ENCODE assay signal across 10 mouse cellular contexts in the genomic region with DNA sequence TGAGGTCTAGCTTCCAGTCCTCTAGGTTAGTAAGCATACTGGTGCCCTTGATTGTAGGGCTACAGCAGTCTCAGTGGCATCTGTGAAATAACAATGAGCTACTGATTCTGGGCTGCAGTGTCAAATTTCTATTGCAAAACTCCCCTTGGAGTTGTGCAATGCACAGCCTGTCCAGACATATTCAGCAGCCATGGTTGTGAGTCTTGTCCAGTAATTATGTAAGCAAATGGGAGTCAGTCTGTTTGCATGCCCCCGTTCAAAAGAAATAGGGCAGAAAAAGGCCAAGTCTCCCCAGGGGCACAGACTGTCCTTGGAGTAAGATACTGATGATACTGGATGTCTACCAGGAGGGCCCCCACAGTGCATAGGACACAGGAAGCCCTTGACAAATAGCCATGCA.
DNase-seq lines count a peak whose midpoint lies in the region; ATAC-seq and TF ChIP-seq lines count a peak whose summit lies in the region.
"Had no signal": no experiment of that assay in that cellular context is flagged by ENCODE, and none has a peak within 500 bp of the region (broad histone marks: within the 10 kb centered on the region; RNA-seq: fewer than 3 reads in every experiment).

No protein-coding gene starts in this region.

- no peaks in the 10 kb centered on the region for H3K9me3 ChIP-seq in liver, postnatal 0 days (ENCODE audit: low read length)
- no peaks in the 10 kb centered on the region for H3K9me3 ChIP-seq in kidney, embryonic 16.5 days (ENCODE audit: low read length)

- no peak for TF ChIP-seq CTCF in liver, postnatal 0 days (IDR thresholded peaks at IDR 0.05; ENCODE audit: low read depth)
- TF ChIP-seq CTCF in cerebellum, adult 2 months (IDR thresholded peaks at IDR 0.05; ENCODE audit: borderline replicate concordance, insufficient read depth, low read depth, low read length), result no peak

- TF ChIP-seq POLR2A in cerebellum, adult 2 months (IDR thresholded peaks at IDR 0.05; ENCODE audit: borderline replicate concordance, insufficient read depth, low read length), result no peak

- 48% methylated on average over 1 of the region's 1 CpGs for WGBS in liver, postnatal 0 days (ENCODE audit: insufficient replicate concordance)
- 3% methylated on average over 1 of the region's 1 CpGs for WGBS in cerebellum, adult 2 months
- WGBS in kidney, embryonic 16.5 days, result 49% methylated on average over 1 of the region's 1 CpGs

- peaks cover 4% of the 10 kb centered on the region; the same call in 1 of the 2 replicates for H3K4me1 ChIP-seq in liver, postnatal 0 days (ENCODE audit: insufficient read depth)
- H3K4me1 ChIP-seq in cerebellum, adult 2 months (ENCODE audit: control insufficient read depth, insufficient read depth, low read length), result peaks cover 4% of the 10 kb centered on the region
- no peaks in the 10 kb centered on the region for H3K4me1 ChIP-seq in kidney, embryonic 16.5 days (ENCODE audit: insufficient read depth, low read length)

- peak; percentile 64; the same call in 1 of the 2 replicates for ATAC-seq in liver, postnatal 0 days
- ATAC-seq in megakaryocyte progenitor cell, adult 5-6 weeks (replicated peaks; ENCODE audit: poor library complexity), result peak; percentile 77
- ATAC-seq in activated CD4-positive, CD25-positive, alpha-beta regulatory T cell, adult 4 months, result no peak
- no peak for ATAC-seq in kidney, embryonic 16.5 days (ENCODE audit: low FRiP score, low TSS enrichment)

- TF ChIP-seq EP300 in liver, postnatal 0 days (IDR thresholded peaks at IDR 0.05; ENCODE audit: low read depth), result no peak

- no peak overlapping the region for H3K4me3 ChIP-seq in liver, postnatal 0 days (ENCODE audit: low read depth, low read length)
- no peak overlapping the region for H3K4me3 ChIP-seq in cerebellum, adult 2 months (replicated peaks; ENCODE audit: insufficient read depth, low read depth, low read length)
- no peak overlapping the region for H3K4me3 ChIP-seq in kidney, embryonic 16.5 days (ENCODE audit: low read length)

- H3K4me2 ChIP-seq in liver, postnatal 0 days (ENCODE audit: low read depth, low read length), result no peak overlapping the region
- no peak overlapping the region for H3K4me2 ChIP-seq in kidney, embryonic 16.5 days (replicated peaks; ENCODE audit: low read depth, low read length)
- H3K4me2 ChIP-seq: hindbrain, embryonic 14.5 days had no signal

- DNase-seq in liver, postnatal 0 days, result peak; percentile 42
- DNase-seq in liver, result no peak
- peak; percentile 39 to 65 for DNase-seq in cerebellum, adult 2 months
- peak; percentile 73 for DNase-seq in gonadal fat pad, adult 2 months (ENCODE audit: low read depth)
- DNase-seq in thymus, postnatal 25 days, result no peak
- DNase-seq: left cerebral cortex, postnatal 4 days had no signal

- H3K36me3 ChIP-seq in liver, postnatal 0 days (replicated peaks; ENCODE audit: insufficient read depth, low read length), result no peaks in the 10 kb centered on the region
- H3K36me3 ChIP-seq in kidney, embryonic 16.5 days (ENCODE audit: insufficient read depth, low read length), result no peaks in the 10 kb centered on the region

- H3K27ac ChIP-seq in liver, postnatal 0 days (ENCODE audit: low read depth), result no peak overlapping the region
- H3K27ac ChIP-seq in cerebellum, adult 2 months (ENCODE audit: insufficient read depth, low read length), result peak overlapping the region; percentile 31; the same call in 1 of the 2 replicates
- H3K27ac ChIP-seq in kidney, embryonic 16.5 days (ENCODE audit: low read length), result no peak overlapping the region
- H3K27ac ChIP-seq: hindbrain, embryonic 14.5 days had no signal

- H3K9ac ChIP-seq in liver, postnatal 0 days (replicated peaks), result no peak overlapping the region
- no peak overlapping the region for H3K9ac ChIP-seq in kidney, embryonic 16.5 days (replicated peaks; ENCODE audit: low read length)
- H3K9ac ChIP-seq: hindbrain, embryonic 14.5 days had no signal

- H3K27me3 ChIP-seq in liver, postnatal 0 days (ENCODE audit: insufficient read depth, low read length), result no peaks in the 10 kb centered on the region
- no peaks in the 10 kb centered on the region for H3K27me3 ChIP-seq in cerebellum, adult 2 months (ENCODE audit: control insufficient read depth, insufficient read depth, low read length)
- no peaks in the 10 kb centered on the region for H3K27me3 ChIP-seq in kidney, embryonic 16.5 days (ENCODE audit: insufficient read depth, low read length)

Comparison
In these comparisons a context has a peak if more than half of its experiments do, and no peak if none do; other contexts are left out.
1. DNase-seq: peak in liver, postnatal 0 days (single experiment), cerebellum, adult 2 months (2 of 2) and gonadal fat pad, adult 2 months (single experiment); none in liver (single experiment) and thymus, postnatal 25 days (single experiment).
2. ATAC-seq: peak in liver, postnatal 0 days (single experiment) and megakaryocyte progenitor cell, adult 5-6 weeks (single experiment); none in activated CD4-positive, CD25-positive, alpha-beta regulatory T cell, adult 4 months (single experiment) and kidney, embryonic 16.5 days (single experiment).